Comparison of ENCODE assay signal across 8 mouse cellular contexts in genomic region chr19:8983150-8983650, GRCm38 (mm10). TPM values are rescaled to one million over a fixed set of nuclear protein-coding genes. Genes with fewer than 3 reads are reported as not detected.
DNase-seq lines count a peak whose midpoint lies in the region; ATAC-seq and TF ChIP-seq lines count a peak whose summit lies in the region.

No protein-coding gene starts in this region.

- H3K4me1 ChIP-seq in bone marrow, adult 2 months (ENCODE audit: control insufficient read depth, insufficient read depth, low read length): peaks cover 3% of the 10 kb centered on the region

- H3K4me3 ChIP-seq in bone marrow, adult 2 months (replicated peaks; ENCODE audit: control insufficient read depth, low read depth, low read length): no peak overlapping the region

- TF ChIP-seq CTCF in bone marrow, adult 2 months (IDR thresholded peaks at IDR 0.05; ENCODE audit: control insufficient read depth, insufficient read depth, low read length): no peak

- WGBS in bone marrow, adult 2 months: 20% methylated on average over 4 of the region's 4 CpGs

- no peak for TF ChIP-seq POLR2A in bone marrow, adult 2 months (IDR thresholded peaks at IDR 0.05; ENCODE audit: borderline replicate concordance, control insufficient read depth, low read depth, low read length)

- peak; percentile 31 for DNase-seq in kidney, postnatal 10 days
- DNase-seq in kidney, adult 9 months: no peak
- DNase-seq in heart, postnatal 25 days (ENCODE audit: low spot score): peak; percentile 50
- DNase-seq in monocyte, adult 2 months (ENCODE audit: low read depth in 1 of 2, low spot score in 2 of 2): peak; percentile 77 to 81
- DNase-seq in spleen, adult 12 weeks (ENCODE audit: low spot score): no peak
- DNase-seq in testis, postnatal 10 days (ENCODE audit: low spot score): no peak

- peak overlapping the region; percentile 67 for H3K27ac ChIP-seq in bone marrow, adult 2 months (ENCODE audit: control insufficient read depth, insufficient read depth, low read depth, low read length, poor library complexity)

- no peak for ATAC-seq in erythroid progenitor cell, adult 5-6 weeks (replicated peaks; ENCODE audit: low FRiP score, poor library complexity, severe bottlenecking)

- intact Hi-C loops in heart, postnatal 25 days (cut with DNase I): no loop called here

RNA-seq across cellular contexts. Expression of gene Ahnak, which starts 5.9 kb away (rescaled TPM):
- 17.4 and 40.1 TPM in 2 replicates for polyA plus RNA-seq in bone marrow, adult 2 months (2011; ENCODE audit: insufficient read depth, insufficient read length, low replicate concordance, missing spikeins)
- total RNA-seq in heart, postnatal 25 days (2021): 100 to 1,000 TPM; 283 to 326 TPM
- 13.0 and 13.8 TPM in 2 replicates for total RNA-seq in erythroid progenitor cell, adult 5-6 weeks (2015; ENCODE audit: low replicate concordance)
- 13.3 and 15.7 TPM in 2 replicates for total RNA-seq in erythroid progenitor cell, adult 5-6 weeks (2017; ENCODE audit: low replicate concordance)

RNA-seq across cellular contexts. Expression of gene Eef1g, which starts 16.4 kb away (rescaled TPM):
- polyA plus RNA-seq in bone marrow, adult 2 months (2011; ENCODE audit: insufficient read depth, insufficient read length, low replicate concordance, missing spikeins): 129 and 224 TPM in 2 replicates
- total RNA-seq in heart, postnatal 25 days (2021): 100 to 1,000 TPM; 241 to 256 TPM
- total RNA-seq in erythroid progenitor cell, adult 5-6 weeks (2015; ENCODE audit: low replicate concordance): 198 and 228 TPM in 2 replicates
- 92.0 and 153 TPM in 2 replicates for total RNA-seq in erythroid progenitor cell, adult 5-6 weeks (2017; ENCODE audit: low replicate concordance)

RNA-seq across cellular contexts. Expression of gene Tut1, which starts 29.6 kb away (rescaled TPM):
- polyA plus RNA-seq in bone marrow, adult 2 months (2011; ENCODE audit: insufficient read depth, insufficient read length, low replicate concordance, missing spikeins): 10.7 and 19.1 TPM in 2 replicates
- total RNA-seq in heart, postnatal 25 days (2021): 1 to 10 TPM; 7.2 to 8.8 TPM
- 0.84 and 3.2 TPM in 2 replicates for total RNA-seq in erythroid progenitor cell, adult 5-6 weeks (2015; ENCODE audit: low replicate concordance)
- 3.7 and 4.4 TPM in 2 replicates for total RNA-seq in erythroid progenitor cell, adult 5-6 weeks (2017; ENCODE audit: low replicate concordance)

RNA-seq across cellular contexts. Expression of gene Mta2, which starts 41.5 kb away (rescaled TPM):
- polyA plus RNA-seq in bone marrow, adult 2 months (2011; ENCODE audit: insufficient read depth, insufficient read length, low replicate concordance, missing spikeins): 67.4 and 91.6 TPM in 2 replicates
- 10 to 100 TPM; 29.5 to 32.3 TPM for total RNA-seq in heart, postnatal 25 days (2021)
- total RNA-seq in erythroid progenitor cell, adult 5-6 weeks (2015; ENCODE audit: low replicate concordance): 59.9 and 70.3 TPM in 2 replicates
- total RNA-seq in erythroid progenitor cell, adult 5-6 weeks (2017; ENCODE audit: low replicate concordance): 84.2 and 125 TPM in 2 replicates

RNA-seq across cellular contexts. Expression of gene Eml3, which starts 53.8 kb away (rescaled TPM):
- 31.1 and 54.7 TPM in 2 replicates for polyA plus RNA-seq in bone marrow, adult 2 months (2011; ENCODE audit: insufficient read depth, insufficient read length, low replicate concordance, missing spikeins)
- total RNA-seq in heart, postnatal 25 days (2021): 1 to 10 TPM; 8.9 to 9.1 TPM
- total RNA-seq in erythroid progenitor cell, adult 5-6 weeks (2015; ENCODE audit: low replicate concordance): 6.5 and 9.6 TPM in 2 replicates
- total RNA-seq in erythroid progenitor cell, adult 5-6 weeks (2017; ENCODE audit: low replicate concordance): 7.1 and 14.0 TPM in 2 replicates

Comparison
In these comparisons a context has a peak if more than half of its experiments do, and no peak if none do; other contexts are left out.
1. DNase-seq: peak in kidney, postnatal 10 days (single experiment), heart, postnatal 25 days (single experiment) and monocyte, adult 2 months (2 of 2); none in kidney, adult 9 months (single experiment), spleen, adult 12 weeks (single experiment) and testis, postnatal 10 days (single experiment).
2. RNA of gene Ahnak, which starts 5.9 kb away (total RNA-seq): 283 to 326 TPM in heart, postnatal 25 days; 13.0 to 15.7 TPM in erythroid progenitor cell, adult 5-6 weeks; every median in the first group is over 10 times any median in the second.